Mouse (Mus musculus): ENCODE measurements at regions not wholly inside any gene's neighbourhood (a gene's known extent, or its start where the extent isn't known, plus 50 kb on each side); places are given as distances from the start of the nearest gene placed in this dataset.
A peak's percentile ranks its signal among the peaks of the same experiment; 100 is the strongest.

DNA sequence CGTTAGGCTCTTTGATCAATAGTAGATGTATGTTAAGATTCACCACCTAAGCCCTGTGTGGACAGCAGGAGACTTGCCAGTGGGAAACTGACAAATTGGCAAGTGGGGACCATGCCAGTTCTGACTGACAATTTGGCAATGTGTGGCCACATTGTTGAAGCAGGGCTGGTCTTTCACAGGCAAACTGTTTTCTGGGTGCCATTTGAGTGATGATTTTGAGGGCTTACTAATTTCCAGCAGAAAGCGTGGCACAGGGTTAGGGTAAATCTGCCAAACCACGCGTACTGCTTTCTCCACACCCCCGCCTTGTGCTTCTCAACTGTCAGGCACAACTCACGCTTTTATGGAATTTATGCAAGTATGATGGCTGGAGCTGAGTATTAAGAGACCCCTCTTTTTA is 91.2 kb upstream of the Trpm3 start:
- no peak for DNase-seq (ENCODE audit: low spot score)

DNA sequence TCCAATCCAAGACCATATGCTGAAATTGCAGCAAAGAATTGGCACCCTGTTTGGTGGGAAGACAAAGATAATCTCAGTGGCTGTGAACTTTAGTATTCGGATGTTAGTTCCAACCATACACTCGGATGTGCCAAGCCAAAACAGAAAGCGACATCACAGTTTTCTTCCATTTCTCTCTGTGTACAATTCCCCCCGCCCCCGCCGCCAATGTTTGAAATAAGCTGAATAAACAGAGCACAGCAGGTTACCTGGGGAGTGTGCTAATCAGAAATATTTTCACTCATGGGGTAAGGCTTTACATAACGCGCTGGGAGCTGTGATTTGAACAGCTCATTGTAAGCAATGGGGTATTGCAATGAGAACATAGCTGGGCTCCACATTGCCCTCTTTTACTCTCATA is 72.5 kb upstream of the Trpm3 start:
- DNase-seq (ENCODE audit: low spot score) = no peak

DNA sequence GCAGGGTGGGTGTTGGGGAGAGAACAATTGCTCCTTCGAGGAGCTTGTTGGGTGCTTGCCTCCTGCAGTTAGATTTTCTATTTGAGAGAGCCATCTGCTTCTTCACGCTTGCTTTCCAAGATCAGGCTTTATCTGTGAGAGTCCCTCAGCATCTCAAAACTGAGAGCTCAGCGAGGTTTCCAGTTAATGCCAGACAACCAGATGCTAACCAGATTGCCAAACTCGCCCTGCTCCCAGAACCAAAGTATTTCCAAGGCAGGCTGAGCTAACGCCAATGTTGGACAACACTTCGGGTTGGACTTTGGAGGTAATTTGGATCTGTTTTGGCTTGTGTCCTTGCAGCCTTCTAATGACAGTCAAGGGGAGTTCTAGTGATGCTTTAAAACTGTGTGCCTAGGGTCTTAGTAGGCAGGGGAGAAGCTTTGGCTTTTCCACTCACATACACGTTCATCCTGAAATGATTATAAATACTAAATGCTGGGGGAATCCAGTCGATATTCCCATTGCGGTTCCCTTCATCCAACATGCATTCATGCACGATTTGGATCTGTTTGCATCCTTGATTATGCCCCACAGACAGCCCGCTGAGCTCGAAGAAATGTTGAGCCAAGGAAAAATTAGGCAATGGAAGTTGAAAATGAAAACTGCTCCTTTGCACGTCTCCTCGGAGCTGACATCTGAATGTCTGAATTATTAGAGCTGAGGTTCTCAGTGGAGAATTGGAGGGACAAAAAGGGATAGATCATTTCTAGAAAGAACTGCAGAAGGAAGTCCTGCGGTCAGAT is 68.4 kb upstream of the Trpm3 start:
- DNase-seq (ENCODE audit: low spot score) = no peak

DNA sequence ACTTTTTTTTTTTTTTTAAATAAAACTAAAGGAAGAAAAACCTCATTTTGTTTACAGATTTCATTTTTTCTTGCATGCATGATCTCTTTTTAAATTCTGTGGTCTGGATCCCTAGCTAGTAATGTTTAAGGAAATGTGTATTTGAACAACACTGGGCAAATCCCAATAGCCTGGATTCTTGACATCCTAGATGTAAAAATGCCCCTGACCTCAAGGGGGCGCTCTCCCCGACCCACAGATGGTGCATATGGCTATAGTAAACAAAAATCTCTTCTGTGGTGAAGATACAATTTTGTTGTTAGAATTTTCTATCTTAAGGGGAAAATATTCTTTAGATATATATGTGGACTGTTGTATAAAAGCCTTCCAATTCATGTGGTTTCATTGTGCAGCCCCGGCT is 67.1 kb upstream of the Trpm3 start:
- peak; percentile 47 for DNase-seq (ENCODE audit: low spot score)

DNA sequence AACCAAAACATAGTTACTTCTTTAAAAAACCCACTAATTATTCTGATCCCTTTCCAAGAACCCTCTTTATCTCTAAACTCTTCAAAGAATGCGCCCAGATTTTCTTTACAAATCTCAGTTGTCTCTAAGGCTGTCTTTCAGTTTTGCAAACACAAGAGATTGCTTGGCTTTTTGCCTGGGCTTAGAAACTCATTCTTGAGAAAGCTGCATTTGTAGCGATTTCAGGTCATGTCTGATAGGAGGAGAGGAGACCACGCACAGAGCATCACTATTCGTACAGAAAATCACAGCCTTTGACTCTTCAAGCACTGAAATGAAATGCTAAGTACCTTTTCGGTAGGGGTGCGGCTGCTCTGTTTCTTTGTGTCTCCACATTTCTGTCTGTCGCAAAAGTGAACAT is 64.8 kb upstream of the Trpm3 start:
- DNase-seq (ENCODE audit: low spot score) = no peak

DNA sequence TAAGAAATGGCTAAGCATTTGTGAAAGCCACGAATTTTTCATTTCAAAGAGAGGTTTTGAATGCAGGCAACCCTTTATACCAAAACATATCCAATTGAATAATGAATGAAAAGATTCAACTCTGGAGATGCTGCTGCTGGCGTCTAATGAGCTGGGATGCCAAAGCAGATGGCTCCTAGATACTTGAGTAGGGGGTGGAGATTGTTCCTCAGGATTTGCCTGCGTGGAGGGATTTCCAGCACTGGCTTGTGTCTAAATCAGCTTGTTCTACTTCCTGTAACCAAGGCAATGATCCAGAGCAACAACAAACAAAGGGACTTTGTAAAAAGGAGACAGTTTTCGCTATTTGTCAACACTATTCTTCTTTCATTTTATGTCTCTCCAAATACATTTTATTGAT is 57.4 kb upstream of the Trpm3 start:
- DNase-seq (ENCODE audit: low spot score) = no peak
